Mouse (Mus musculus) spleen, postnatal 36 days (tissue): ENCODE data around the gene Espn.

Source experiments
- DNase-seq, 2 experiments: peaks; one replicate each; pipeline ENCODE4 v3.0.0; 2022; ENCODE audit warnings: low spot score in 2 of 2, mixed read lengths in 1 of 2

Espn gene

GRCm38 (mm10) chr4:152097911-152098799 is 54.0 kb downstream of the Espn start:
- no peak for DNase-seq

- DNase-seq = no peak
Observed at GRCm38 (mm10) chr4:152096927-152097326, 55.2 kb downstream of the Espn start.

GRCm38 (mm10) chr4:152095937-152096910 is 55.9 kb downstream of the Espn start:
- DNase-seq = peak; percentile 74 to 81

GRCm38 (mm10) chr4:152094233-152094632 is 57.9 kb downstream of the Espn start:
- no peak for DNase-seq

- peak; percentile 55 to 56 for DNase-seq
Observed at GRCm38 (mm10) chr4:152092751-152093293, 59.3 kb downstream of the Espn start.

GRCm38 (mm10) chr4:152090191-152090590 is 62.0 kb downstream of the Espn start:
- no peak for DNase-seq

- no peak for DNase-seq
Observed at GRCm38 (mm10) chr4:152088556-152089120, 63.5 kb downstream of the Espn start.

- DNase-seq = no peak
Observed at GRCm38 (mm10) chr4:152088133-152088532, 64.0 kb downstream of the Espn start.

GRCm38 (mm10) chr4:152087211-152088081 is 64.7 kb downstream of the Espn start:
- no peak for DNase-seq

GRCm38 (mm10) chr4:152086505-152087210 is 65.5 kb downstream of the Espn start:
- peak; percentile 23 to 38 for DNase-seq

- DNase-seq = no peak
Observed at GRCm38 (mm10) chr4:152084616-152085015, 67.6 kb downstream of the Espn start.

- no peak for DNase-seq
Observed at GRCm38 (mm10) chr4:152083611-152084220, 68.5 kb downstream of the Espn start.

GRCm38 (mm10) chr4:152079931-152080330 is 72.2 kb downstream of the Espn start:
- no peak for DNase-seq

- no peak for DNase-seq
Observed at GRCm38 (mm10) chr4:152079261-152079660, 72.9 kb downstream of the Espn start.

GRCm38 (mm10) chr4:152078105-152078530 is 74.1 kb downstream of the Espn start:
- no peak for DNase-seq

GRCm38 (mm10) chr4:152077191-152077590 is 75.0 kb downstream of the Espn start:
- DNase-seq = no peak

- no peak for DNase-seq
Observed at GRCm38 (mm10) chr4:152074548-152074947, 77.6 kb downstream of the Espn start.

- DNase-seq = no peak
Observed at GRCm38 (mm10) chr4:152073715-152074114, 78.5 kb downstream of the Espn start.

- no peak for DNase-seq
Observed at GRCm38 (mm10) chr4:152072655-152073054, 79.5 kb downstream of the Espn start.
